Mouse (Mus musculus) heart, adult 2 months (tissue): Measurements from ENCODE around the gene Ppm1h.

ENCODE experiments used
- CTCF ChIP-seq: fragments of 200-600 bp; IDR thresholded peaks from 2 replicates; pipeline ENCODE4 v1.8.1; 2022; ENCODE audit warnings: antibody characterized with exemption, mild to moderate bottlenecking, moderate library complexity
- EP300 ChIP-seq: fragments of 200-500 bp; IDR thresholded peaks from 2 replicates; pipeline ENCODE4 v1.6.1; 2011; ENCODE audit warnings: low read depth, low read length, control low read depth; ENCODE audit not compliant: insufficient read depth

- TF ChIP-seq CTCF (no peak), EP300 (no peak)
Observed at GRCm38 (mm10) chr10:122991648-122992047, 313.1 kb downstream of the Ppm1h start.
